Mouse (Mus musculus): ENCODE data around the gene Sgcb.
"Not testable (repeated sequence)": the region's sequence is repeated elsewhere in the genome, so short reads cannot be mapped to it uniquely, and the experiment has no call there.

Gene Sgcb

GRCm38 (mm10) chr5:73598943-73599695 is 48.5 kb downstream of the Sgcb start:
- in situ Hi-C loops (cut with MboI; ENCODE audit: low pct_unique_long_range_greater_than_20kb in 1 of 2, low sequenced_read_pairs in 2 of 2, unreplicated experiment in 1 of 2) = no loop called here

- in situ Hi-C loops (cut with MboI; ENCODE audit: low pct_unique_long_range_greater_than_20kb in 1 of 2, low sequenced_read_pairs in 2 of 2, unreplicated experiment in 1 of 2) = no loop called here
These were observed 60.5 kb downstream of the Sgcb start for GRCm38 (mm10) chr5:73587119-73587518.

GRCm38 (mm10) chr5:73586597-73586996 is 61.0 kb downstream of the Sgcb start:
- in situ Hi-C loops (cut with MboI; ENCODE audit: low pct_unique_long_range_greater_than_20kb in 1 of 2, low sequenced_read_pairs in 2 of 2, unreplicated experiment in 1 of 2) = no loop called here

- in situ Hi-C loops (cut with MboI; ENCODE audit: low pct_unique_long_range_greater_than_20kb in 1 of 2, low sequenced_read_pairs in 2 of 2, unreplicated experiment in 1 of 2) = no loop called here
These were observed 62.1 kb downstream of the Sgcb start for GRCm38 (mm10) chr5:73585212-73586115.

GRCm38 (mm10) chr5:73584011-73584410 is 63.6 kb downstream of the Sgcb start:
- in situ Hi-C loops (cut with MboI; ENCODE audit: low pct_unique_long_range_greater_than_20kb in 1 of 2, low sequenced_read_pairs in 2 of 2, unreplicated experiment in 1 of 2) = not testable (repeated sequence)

Data from mouse embryonic stem cell (cell line).